Comparison of ENCODE assay signal across 9 mouse cellular contexts in genomic region chr14:54994136-54994868, GRCm38 (mm10). TPM values are rescaled to one million over a fixed set of nuclear protein-coding genes. Genes with fewer than 3 reads are reported as not detected.
DNase-seq lines count a peak whose midpoint lies in the region; ATAC-seq lines count a peak whose summit lies in the region.
"Had no signal": no experiment of that assay in that cellular context is flagged by ENCODE, and none has a peak within 500 bp of the region (broad histone marks: within the 10 kb centered on the region; RNA-seq: fewer than 3 reads in every experiment).

TSS of gene Myh7 (minus strand) at chr14:54994626.

- no peaks in the 10 kb centered on the region for H3K36me3 ChIP-seq in forebrain, embryonic 10.5 days (replicated peaks)
- no peaks in the 10 kb centered on the region for H3K36me3 ChIP-seq in heart, embryonic 15.5 days
- no peaks in the 10 kb centered on the region for H3K36me3 ChIP-seq in midbrain, embryonic 10.5 days

- no peaks in the 10 kb centered on the region for H3K9me3 ChIP-seq in forebrain, embryonic 10.5 days
- H3K9me3 ChIP-seq in heart, embryonic 15.5 days (replicated peaks), result no peaks in the 10 kb centered on the region
- no peaks in the 10 kb centered on the region for H3K9me3 ChIP-seq in midbrain, embryonic 10.5 days (replicated peaks)

- peak within 1 kb of the TSS; percentile 65 for H3K4me2 ChIP-seq in heart, embryonic 15.5 days

- H3K4me3 ChIP-seq in forebrain, embryonic 10.5 days, result peak within 1 kb of the TSS; percentile 25
- H3K4me3 ChIP-seq in heart, embryonic 15.5 days, result peak within 1 kb of the TSS; percentile 55
- H3K4me3 ChIP-seq in midbrain, embryonic 10.5 days, result peak within 1 kb of the TSS; percentile 33; the same call in 1 of the 2 replicates

- peak within 1 kb of the TSS; percentile 70 for H3K9ac ChIP-seq in heart, embryonic 15.5 days

- no peak for DNase-seq in adrenal gland, postnatal 10 days
- DNase-seq in adrenal gland, adult (ENCODE audit: inconsistent age in 2 of 2, low spot score in 1 of 2), result no peak
- DNase-seq in forebrain, embryonic 10.5 days (ENCODE audit: extremely low spot score, low spot score), result no peak
- no peak for DNase-seq in midbrain, embryonic 10.5 days (ENCODE audit: low spot score)
- DNase-seq in testis, postnatal 10 days (ENCODE audit: low spot score), result no peak
- DNase-seq in kidney, adult 11 months, result no peak
- no peak for DNase-seq in layer of hippocampus, adult 9-10 months (ENCODE audit: low spot score)
- DNase-seq: thymus, adult 18-20 months had no signal

- whole genome bisulfite sequencing in forebrain, embryonic 10.5 days, result 51% methylated on average over 11 of the region's 11 CpGs
- WGBS in heart, embryonic 15.5 days, result 27% methylated on average over 11 of the region's 11 CpGs
- WGBS in midbrain, embryonic 10.5 days, result 50% methylated on average over 11 of the region's 11 CpGs

- ATAC-seq in heart, embryonic 15.5 days (replicated peaks; ENCODE audit: insufficient number of reproducible peaks, insufficient read depth, low FRiP score, low read depth), result peak; percentile 67

- peaks cover 47% of the 10 kb centered on the region for H3K4me1 ChIP-seq in forebrain, embryonic 10.5 days
- H3K4me1 ChIP-seq in heart, embryonic 15.5 days (replicated peaks), result peaks cover 38% of the 10 kb centered on the region
- peaks cover 52% of the 10 kb centered on the region for H3K4me1 ChIP-seq in midbrain, embryonic 10.5 days

- H3K27ac ChIP-seq in forebrain, embryonic 10.5 days, result peak within 1 kb of the TSS; percentile 90
- H3K27ac ChIP-seq in heart, embryonic 15.5 days, result peak within 1 kb of the TSS; percentile 99
- peak within 1 kb of the TSS; percentile 91 for H3K27ac ChIP-seq in midbrain, embryonic 10.5 days (replicated peaks)

- H3K27me3 ChIP-seq in forebrain, embryonic 10.5 days (ENCODE audit: poor library complexity, severe bottlenecking), result peaks cover 14% of the 10 kb centered on the region; the same call in 1 of the 2 replicates
- no peaks in the 10 kb centered on the region for H3K27me3 ChIP-seq in heart, embryonic 15.5 days
- peaks cover 21% of the 10 kb centered on the region for H3K27me3 ChIP-seq in midbrain, embryonic 10.5 days (ENCODE audit: low read depth, poor library complexity, severe bottlenecking)

RNA-seq across cellular contexts. Expression of gene Myh7, which starts in this region (rescaled TPM):
- total RNA-seq in adrenal gland, postnatal 10 days (2021), result 100 to 1,000 TPM in 1 of 2 experiments, 10 to 100 TPM in 1; 24.9 to 114 TPM
- 0.63 and 0.72 TPM in 2 replicates for polyA plus RNA-seq in forebrain, embryonic 10.5 days (2016; fragmentation: Nextera tagmentation; extraction: Ambion mirVana)
- polyA plus RNA-seq in heart, embryonic 15.5 days (2015; fragmentation: Nextera tagmentation; extraction: Ambion mirVana), result 4,763 and 4,914 TPM in 2 replicates
- polyA plus RNA-seq in midbrain, embryonic 10.5 days (2016; fragmentation: Nextera tagmentation; extraction: Ambion mirVana), result 0.70 and 0.96 TPM in 2 replicates

Comparison
In these comparisons a context has a peak if more than half of its experiments do, and no peak if none do; other contexts are left out.
1. RNA of gene Myh7 (polyA plus RNA-seq): 4,763 to 4,914 TPM in heart, embryonic 15.5 days; 0.70 to 0.96 TPM in midbrain, embryonic 10.5 days and 0.63 to 0.72 TPM in forebrain, embryonic 10.5 days; every median in the first group is over 1,000 times any median in the second.
2. Peak in every context shown above with its lines, with median percentiles within 50 percentile points of each other: H3K27ac ChIP-seq and H3K4me3 ChIP-seq.